Mouse (Mus musculus) heart, adult 10 weeks (tissue): ENCODE data around the gene Olfr376. TPM values are rescaled to one million over a fixed set of nuclear protein-coding genes. Genes with fewer than 3 reads are reported as not detected.

Experiments
- polyA plus RNA-seq: library from polyadenylated mRNA; stranded (reverse); fragments of 350-450 nt; fragmentation: Illumina TruSeq; extraction: RNeasy Lipid Tissue Mini Kit (QIAGEN cat#74804); gene quantifications from one replicate; pipeline ENCODE4 v1.2.3, GENCODE M21; 2014; ENCODE audit warnings: low read depth, low replicate concordance

The Olfr376 gene
- not detected for polyA plus RNA-seq

DNA sequence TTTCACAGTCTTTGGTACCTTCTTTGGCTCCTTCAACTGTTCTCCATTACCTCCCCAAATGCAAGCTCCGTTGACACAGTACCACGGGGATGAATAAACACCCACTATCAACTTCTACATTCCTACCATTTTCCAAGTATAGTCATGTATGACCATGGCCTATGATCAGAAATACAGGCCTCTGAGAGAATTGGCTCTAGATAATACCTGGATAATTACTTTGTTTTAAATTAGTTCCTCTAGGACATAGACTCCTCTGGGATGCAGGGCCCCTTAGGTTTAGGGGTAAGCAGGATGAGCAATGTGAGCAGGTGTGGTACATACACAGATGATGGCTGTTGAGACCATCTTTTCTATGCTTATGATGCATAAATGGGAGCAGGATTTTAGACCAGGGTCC lies at the start of gene Olfr376:
Olfr376 (plus strand) TSS at position 301 of the 400 bp plus-strand sequence.

DNA sequence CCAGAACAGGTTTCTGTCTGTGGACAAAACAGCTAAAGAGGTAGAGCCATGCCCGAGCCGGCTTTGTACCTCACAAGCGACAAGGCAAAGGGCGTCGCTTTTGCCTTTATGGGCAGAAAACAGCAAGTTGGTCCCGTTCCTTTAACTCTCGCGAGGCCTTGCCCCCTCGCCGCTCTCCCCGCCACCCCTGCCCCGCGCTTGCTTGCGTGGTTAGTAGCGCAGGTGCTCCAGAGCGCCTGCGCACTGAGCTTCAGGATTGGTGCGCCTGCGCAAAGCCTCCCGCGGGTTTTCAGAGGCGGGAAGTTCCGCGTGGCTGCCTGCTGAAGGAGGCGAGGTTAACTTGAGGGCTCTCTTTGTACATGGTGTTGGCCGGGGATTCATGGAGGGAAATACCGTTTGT lies 41.6 kb upstream of the Olfr376 start, which contains the start of the genes Aspa, Gm49340 and Spata22:
Aspa (minus strand) TSS at position 155 of the 400 bp plus-strand sequence.
Gm49340 (plus strand) TSS at position 300 of the 400 bp plus-strand sequence.
Spata22 (plus strand) TSS at position 300 of the 400 bp plus-strand sequence.

DNA sequence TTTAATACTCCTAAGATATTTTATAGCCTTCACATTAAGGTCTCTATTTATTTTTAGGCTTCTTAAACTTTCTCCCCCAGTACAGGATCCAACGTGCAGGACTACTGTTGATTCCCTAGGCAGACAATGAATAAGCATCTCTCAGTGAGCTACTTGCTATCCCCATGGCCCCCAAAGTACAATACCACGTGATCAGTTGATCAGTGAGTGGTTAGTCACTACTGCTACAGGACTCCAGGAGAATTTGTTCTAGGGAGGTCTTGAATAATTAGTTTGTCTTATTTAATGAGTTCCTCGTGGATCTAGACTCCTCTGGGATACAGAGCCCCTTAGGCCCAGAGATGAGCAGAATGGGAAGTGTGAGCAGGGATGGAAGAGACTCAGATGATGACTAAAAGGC lies 20.6 kb upstream of the Olfr376 start, which contains the start of gene Olfr20:
Olfr20 (plus strand) TSS at position 301 of the 400 bp plus-strand sequence.

DNA sequence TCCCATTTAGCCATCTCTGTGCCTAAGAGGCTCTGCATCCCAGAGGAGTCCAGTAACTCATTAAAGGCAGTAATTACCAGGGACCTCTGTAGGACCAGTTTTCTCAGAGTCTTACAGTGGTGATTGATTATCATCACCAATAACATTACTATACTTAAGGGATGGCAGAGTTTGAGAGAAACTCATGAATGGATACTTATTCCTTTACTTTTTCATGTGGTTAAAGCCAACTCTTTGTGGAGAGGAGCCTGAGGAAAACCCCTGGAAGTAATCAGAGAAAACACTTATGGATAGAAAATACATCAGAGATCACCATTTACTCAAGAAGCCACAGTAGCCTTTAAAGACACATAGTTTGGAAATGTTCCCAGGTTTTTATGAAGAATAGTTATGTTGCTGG lies 28.5 kb downstream of the Olfr376 start, which contains the start of gene Olfr1:
Olfr1 (minus strand) TSS at position 101 of the 400 bp plus-strand sequence.

Other genes with a start within 250 kb of the Olfr376 start
- 0.16 TPM for gene Haspin, start 233.0 kb upstream of the Olfr376 start, polyA plus RNA-seq
- gene P2rx5, start 210.8 kb upstream of the Olfr376 start, polyA plus RNA-seq: 15.8 TPM
- 60.5 TPM for gene Emc6, start 194.2 kb upstream of the Olfr376 start, polyA plus RNA-seq
- 50.8 TPM for gene Tax1bp3, start 194.2 kb upstream of the Olfr376 start, polyA plus RNA-seq
- 10.9 TPM for gene Ctns, start 172.2 kb upstream of the Olfr376 start, polyA plus RNA-seq
- gene Shpk, start 171.8 kb upstream of the Olfr376 start, polyA plus RNA-seq: 1.7 TPM
- 0.37 TPM for gene Trpv1, start 137.0 kb upstream of the Olfr376 start, polyA plus RNA-seq
- 0.13 TPM for gene Trpv3, start 103.9 kb upstream of the Olfr376 start, polyA plus RNA-seq
- gene Aspa, start 41.6 kb upstream of the Olfr376 start, polyA plus RNA-seq: 5.5 TPM
- gene Gm49340, start 41.5 kb upstream of the Olfr376 start, polyA plus RNA-seq: not detected
- not detected for gene Spata22, start 41.5 kb upstream of the Olfr376 start, polyA plus RNA-seq
- gene Olfr20, start 20.5 kb upstream of the Olfr376 start, polyA plus RNA-seq: not detected
- gene Olfr1, start 28.4 kb downstream of the Olfr376 start, polyA plus RNA-seq: not detected
- gene Olfr378, start 57.2 kb downstream of the Olfr376 start, polyA plus RNA-seq: not detected
- not detected for gene Olfr380, start 86.3 kb downstream of the Olfr376 start, polyA plus RNA-seq
- gene Olfr381, start 120.4 kb downstream of the Olfr376 start, polyA plus RNA-seq: not detected
- not detected for gene Olfr382, start 146.0 kb downstream of the Olfr376 start, polyA plus RNA-seq
- gene Olfr385, start 221.8 kb downstream of the Olfr376 start, polyA plus RNA-seq: not detected
- not detected for gene Olfr384, start 227.3 kb downstream of the Olfr376 start, polyA plus RNA-seq